Mouse (Mus musculus): ENCODE measurements at regions not wholly inside any gene's neighbourhood (a gene's known extent, or its start where the extent isn't known, plus 50 kb on each side); places are given as distances from the start of the nearest gene placed in this dataset.

- intact Hi-C loops (cut with DNase I) = no loop called here
- no peak for DNase-seq
These were observed 111.3 kb upstream of the Vrk1 start for GRCm38 (mm10) chr12:105898580-105899293.

GRCm38 (mm10) chr12:105899294-105899909 lies 110.6 kb upstream of the Vrk1 start:
- intact Hi-C loops (cut with DNase I) = no loop called here
- no peak for DNase-seq

- intact Hi-C loops (cut with DNase I) = no loop called here
- no peak for DNase-seq
These were observed 109.5 kb upstream of the Vrk1 start for GRCm38 (mm10) chr12:105900479-105900878.

GRCm38 (mm10) chr12:105903072-105903471 lies 107.0 kb upstream of the Vrk1 start:
- DNase-seq = no peak
- intact Hi-C loops (cut with DNase I) = no loop called here

GRCm38 (mm10) chr12:105906584-105906983 lies 103.4 kb upstream of the Vrk1 start:
- intact Hi-C loops (cut with DNase I) = no loop called here
- peak; percentile 5 to 27 for DNase-seq

GRCm38 (mm10) chr12:105907851-105908620 lies 102.0 kb upstream of the Vrk1 start:
- intact Hi-C loops (cut with DNase I) = no loop called here
- DNase-seq = no peak

- no peak for DNase-seq
- intact Hi-C loops (cut with DNase I) = no loop called here
These were observed 98.5 kb upstream of the Vrk1 start for GRCm38 (mm10) chr12:105911556-105911955.

GRCm38 (mm10) chr12:105917388-105917963 lies 92.6 kb upstream of the Vrk1 start:
- DNase-seq = no peak
- intact Hi-C loops (cut with DNase I) = no loop called here

- intact Hi-C loops (cut with DNase I) = no loop called here
- DNase-seq = no peak
These were observed 91.3 kb upstream of the Vrk1 start for GRCm38 (mm10) chr12:105918775-105919174.

GRCm38 (mm10) chr12:105927210-105927609 lies 82.8 kb upstream of the Vrk1 start:
- DNase-seq = no peak
- intact Hi-C loops (cut with DNase I) = no loop called here

GRCm38 (mm10) chr12:105929456-105929921 lies 80.5 kb upstream of the Vrk1 start:
- DNase-seq = no peak
- intact Hi-C loops (cut with DNase I) = no loop called here

GRCm38 (mm10) chr12:105935441-105935880 lies 74.6 kb upstream of the Vrk1 start:
- no peak for DNase-seq
- intact Hi-C loops (cut with DNase I) = no loop called here

- intact Hi-C loops (cut with DNase I) = no loop called here
- DNase-seq = peak; percentile 6 to 7
These were observed 73.1 kb upstream of the Vrk1 start for GRCm38 (mm10) chr12:105936812-105937530.

GRCm38 (mm10) chr12:105942136-105943076 lies 67.6 kb upstream of the Vrk1 start:
- intact Hi-C loops (cut with DNase I) = no loop called here
- no peak for DNase-seq

GRCm38 (mm10) chr12:105943077-105943433 lies 67.0 kb upstream of the Vrk1 start:
- intact Hi-C loops (cut with DNase I) = no loop called here
- no peak for DNase-seq

GRCm38 (mm10) chr12:105947332-105947731 lies 62.7 kb upstream of the Vrk1 start:
- intact Hi-C loops (cut with DNase I) = no loop called here
- no peak for DNase-seq

GRCm38 (mm10) chr12:105948322-105948721 lies 61.7 kb upstream of the Vrk1 start:
- intact Hi-C loops (cut with DNase I) = no loop called here
- no peak for DNase-seq

GRCm38 (mm10) chr12:105955764-105956290 lies 54.2 kb upstream of the Vrk1 start:
- peak in 1 of 2 experiments; percentile 35 for DNase-seq
- intact Hi-C loops (cut with DNase I) = no loop called here

GRCm38 (mm10) chr12:105959756-105960155 lies 50.3 kb upstream of the Vrk1 start:
- intact Hi-C loops (cut with DNase I) = loop anchor here (5.0 kb wide), 2 partner anchors 93 to 102 kb away; no protein-coding TSS in a partner anchor
- DNase-seq = no peak
